Mouse (Mus musculus) erythroblast, embryonic 14.5 days (primary cell): ENCODE data around the gene Galr3.

Experiments used
- GATA1 ChIP-seq: IDR thresholded peaks from 2 replicates; pipeline ENCODE4 v1.6.1; 2012; ENCODE audit warnings: low read length, inconsistent platforms, mixed read lengths
- TAL1 ChIP-seq: IDR thresholded peaks from 3 replicates; pipeline ENCODE4 v1.6.1; 2012; ENCODE audit warnings: low read length, inconsistent platforms, mixed read lengths

DNA sequence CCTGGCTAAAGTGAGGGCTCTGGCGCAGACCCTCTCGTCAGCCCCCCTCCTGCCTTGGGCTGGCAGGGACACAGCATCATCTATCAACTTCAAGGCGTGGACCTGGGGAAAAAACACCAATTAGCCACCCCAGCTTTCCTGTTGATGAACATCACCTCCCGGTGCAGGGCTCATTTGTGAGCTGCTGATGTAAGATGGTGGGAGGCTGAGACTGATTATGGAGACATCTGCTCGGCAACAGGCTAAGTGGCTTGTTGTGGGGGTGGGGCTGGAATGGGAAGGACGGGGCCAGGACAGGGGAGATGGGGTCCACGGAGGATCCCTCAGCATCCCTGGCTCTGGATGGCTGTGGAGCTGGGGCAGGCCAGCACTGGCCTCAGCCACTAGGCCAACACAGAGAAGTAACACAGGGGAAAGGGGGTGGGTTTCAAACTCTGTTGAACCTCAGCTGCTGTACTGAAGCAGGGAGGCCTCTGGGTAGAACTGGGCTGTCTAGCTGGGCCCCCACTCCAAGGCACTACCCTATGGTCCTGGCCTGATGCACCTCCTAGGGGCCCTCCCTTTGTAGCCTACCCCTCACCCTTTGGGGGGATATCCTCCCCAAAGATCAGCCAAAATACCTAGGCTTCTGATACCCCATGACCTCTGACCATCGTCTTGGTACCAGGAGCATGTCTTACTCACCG, 8.6 kb downstream of the Galr3 start:
- TF ChIP-seq GATA1: no peak
- no peak for TF ChIP-seq TAL1
